Mouse (Mus musculus): ENCODE data around the gene Apopt1. TPM values are rescaled to one million over a fixed set of nuclear protein-coding genes. Genes with fewer than 3 reads are reported as not detected.

Gene Apopt1
- polyA plus RNA-seq (2012; rRNA removed): 37.4 and 41.9 TPM in 2 replicates

DNA sequence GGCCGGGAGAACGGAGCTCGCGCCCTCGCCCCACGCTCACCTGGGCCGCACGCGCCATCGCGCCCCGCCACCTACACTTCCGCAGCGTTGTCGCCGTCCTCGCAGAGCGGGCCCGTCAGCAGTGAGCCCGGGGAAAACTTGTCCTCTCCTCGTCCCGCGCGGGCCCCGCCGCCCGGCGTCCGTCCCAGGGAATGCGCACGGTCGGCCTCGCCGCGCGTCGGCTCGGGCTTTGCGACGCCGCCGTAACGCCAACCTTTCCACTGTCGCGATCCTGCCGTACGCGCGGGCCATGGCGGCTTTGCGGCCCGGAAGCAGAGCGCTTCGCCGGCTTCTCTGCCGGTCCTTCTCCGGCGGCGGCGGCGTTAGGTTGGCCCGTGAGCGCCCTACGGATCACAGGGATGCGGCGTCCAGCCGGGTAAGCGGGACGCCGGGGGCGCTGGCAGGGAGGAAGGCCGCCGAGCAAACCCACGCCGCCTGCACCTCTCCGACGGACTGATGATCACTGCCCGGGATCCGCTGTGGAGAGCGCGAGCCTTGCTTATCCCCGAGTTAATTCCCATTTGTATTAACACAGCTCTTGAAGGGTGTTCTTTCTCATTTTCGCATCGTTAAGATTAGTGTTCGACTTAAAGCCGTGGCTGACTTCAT lies at the start of gene Apopt1, which contains the start of gene Bag5:
Gene Apopt1 (plus strand): TSS at position 258 of the 648 bp plus-strand sequence.
Gene Bag5 (minus strand): TSS at position 254 of the 648 bp plus-strand sequence.

DNA sequence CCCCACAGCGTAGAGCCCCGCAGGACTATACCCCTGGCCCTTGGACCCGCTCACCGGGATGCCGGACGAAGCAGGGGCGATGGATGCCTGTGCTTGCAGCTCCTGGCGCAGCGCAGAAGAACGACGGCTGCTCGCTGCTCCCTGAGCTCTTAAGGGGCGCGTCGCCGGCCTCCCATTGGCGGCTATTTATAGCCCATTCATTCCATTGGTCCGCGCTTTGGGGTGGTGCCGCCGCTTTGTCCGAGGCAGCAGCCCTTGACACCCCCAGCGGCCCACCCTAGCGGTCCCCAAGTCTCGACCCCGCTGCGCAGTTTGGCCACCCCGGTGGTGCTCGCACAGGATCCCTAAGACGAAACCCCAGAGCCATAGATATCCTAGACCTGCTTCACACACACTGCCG lies 40.9 kb upstream of the Apopt1 start, which contains the start of gene Ckb:
Gene Ckb (minus strand): TSS at position 163 of the 400 bp plus-strand sequence.

DNA sequence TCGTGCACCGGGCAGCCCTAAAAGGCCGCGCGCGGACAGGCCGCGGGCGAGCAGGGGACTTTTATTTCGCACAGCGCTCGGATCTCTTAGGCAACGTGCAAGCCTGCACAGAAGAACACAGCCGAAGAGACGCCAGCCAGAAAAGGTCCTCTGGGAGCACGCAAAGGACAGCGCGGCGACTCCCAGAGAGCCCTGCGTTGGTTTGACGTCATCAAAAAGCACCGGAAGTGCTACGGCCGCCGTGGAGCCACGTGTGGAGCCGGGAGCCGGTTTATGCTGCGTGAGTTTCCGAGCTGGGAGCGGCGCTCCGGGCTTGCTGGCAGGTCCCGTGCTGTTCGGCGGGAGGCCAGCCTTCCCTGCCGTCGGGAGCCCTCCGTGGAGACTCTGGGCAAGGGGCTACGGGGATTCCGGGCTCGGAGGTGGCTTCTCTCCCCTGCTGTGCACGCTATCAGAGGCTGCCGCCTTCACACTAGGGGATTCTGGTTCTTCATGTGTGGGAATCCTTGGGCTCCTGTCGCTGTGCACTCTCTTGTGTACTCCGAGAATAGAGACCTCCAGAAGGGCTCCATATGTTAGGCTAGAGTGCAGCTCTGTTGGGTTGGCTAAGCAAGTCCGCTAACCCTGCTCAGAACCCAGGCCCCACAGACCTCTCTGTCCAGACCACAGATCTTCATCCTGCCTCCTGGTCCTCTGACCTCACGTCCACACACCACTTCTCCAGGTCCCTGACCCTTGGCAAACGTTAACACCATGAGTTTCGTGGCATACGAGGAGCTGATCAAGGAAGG lies 35.0 kb upstream of the Apopt1 start, which contains the start of gene Trmt61a:
Gene Trmt61a (plus strand): TSS at position 224 of the 788 bp plus-strand sequence.

DNA sequence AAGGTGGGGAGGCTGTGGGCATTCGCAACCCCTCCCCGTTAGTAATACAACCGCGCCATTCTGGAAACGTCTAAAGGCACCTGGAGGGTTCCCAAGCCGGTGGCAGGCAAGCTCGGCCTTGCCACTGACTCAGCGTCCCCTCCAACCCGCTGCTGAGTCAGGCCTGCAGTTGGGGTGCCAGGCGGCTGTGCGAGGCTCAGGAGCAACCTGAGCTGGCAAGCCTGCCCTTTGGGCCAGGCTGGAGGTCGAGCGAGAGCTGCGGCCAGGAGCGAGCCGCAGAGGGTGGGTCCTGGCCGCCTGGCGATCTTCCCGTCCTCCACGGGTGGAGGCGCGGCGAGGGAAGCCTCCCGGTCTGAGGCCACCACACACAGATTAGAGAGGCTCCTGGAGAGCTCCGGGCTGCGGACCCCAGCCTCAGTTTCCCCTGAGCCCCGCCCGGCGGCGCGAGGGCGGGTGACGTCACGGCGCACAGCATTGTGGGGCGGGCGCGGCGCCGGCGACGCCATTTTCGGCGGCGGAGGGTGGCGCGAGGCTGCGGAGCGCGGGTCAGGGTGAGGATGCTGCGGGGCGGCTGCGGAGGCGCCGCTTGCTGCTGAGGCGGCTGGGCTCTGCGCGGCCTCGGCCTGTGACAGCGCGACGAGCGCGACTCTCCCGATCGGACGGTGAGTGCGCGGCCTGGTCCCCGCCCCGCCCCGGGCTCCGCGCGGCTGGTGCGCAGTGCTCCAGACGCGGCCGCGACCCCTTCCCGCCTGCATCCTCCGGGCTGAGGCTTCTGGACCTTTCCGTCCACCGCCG lies 45.5 kb downstream of the Apopt1 start, which contains the start of gene Klc1:
Gene Klc1 (plus strand): TSS at position 469 of the 795 bp plus-strand sequence.

Other genes starting within 250 kb of the Apopt1 start
- gene Gm266, start 227.4 kb upstream of the Apopt1 start, polyA plus RNA-seq (2012; rRNA removed): 0.91 and 1.5 TPM in 2 replicates
- 81.9 and 99.6 TPM in 2 replicates for gene Eif5, start 175.2 kb upstream of the Apopt1 start, polyA plus RNA-seq (2012; rRNA removed)
- 24.0 and 28.9 TPM in 2 replicates for gene Mark3, start 138.7 kb upstream of the Apopt1 start, polyA plus RNA-seq (2012; rRNA removed)
- gene Ckb, start 40.9 kb upstream of the Apopt1 start, polyA plus RNA-seq (2012; rRNA removed): 744 and 946 TPM in 2 replicates
- gene Trmt61a, start 35.2 kb upstream of the Apopt1 start, polyA plus RNA-seq (2012; rRNA removed): 29.6 and 41.0 TPM in 2 replicates
- 7.2 and 7.6 TPM in 2 replicates for gene Bag5, start within 50 bp of the Apopt1 start, polyA plus RNA-seq (2012; rRNA removed)
- gene Klc1, start 45.6 kb downstream of the Apopt1 start, polyA plus RNA-seq (2012; rRNA removed): 102 and 104 TPM in 2 replicates
- gene Xrcc3, start 100.6 kb downstream of the Apopt1 start, polyA plus RNA-seq (2012; rRNA removed): 6.7 and 7.9 TPM in 2 replicates
- 45.8 and 54.2 TPM in 2 replicates for gene Zfyve21, start 100.9 kb downstream of the Apopt1 start, polyA plus RNA-seq (2012; rRNA removed)
- 23.8 and 25.4 TPM in 2 replicates for gene Ppp1r13b, start 194.8 kb downstream of the Apopt1 start, polyA plus RNA-seq (2012; rRNA removed)

Measured in colon, adult 2 months (tissue).